Mouse (Mus musculus): ENCODE results near the gene Zc3h4.

Zc3h4 gene

DNA sequence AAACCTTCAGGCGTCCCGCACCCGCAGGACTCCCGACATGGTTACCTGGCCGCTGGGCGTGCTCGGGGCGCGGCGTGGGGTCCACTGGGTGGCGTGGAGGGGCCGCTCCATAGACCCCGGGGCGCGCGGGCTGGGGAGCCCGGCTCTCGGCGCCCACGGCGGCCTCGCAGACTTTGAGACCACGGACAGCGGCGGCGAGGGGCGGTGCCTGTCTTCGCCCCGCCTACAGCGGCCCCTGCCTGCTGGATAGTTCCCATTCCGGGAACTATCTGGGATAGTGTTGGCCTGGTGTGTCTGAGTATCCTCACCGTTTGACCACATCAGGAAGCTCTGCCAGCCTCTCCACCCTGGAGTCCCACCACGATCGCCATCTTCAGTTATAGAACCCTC, 75.9 kb downstream of the Zc3h4 start:
- no peak for DNase-seq (ENCODE audit: low read depth)

DNA sequence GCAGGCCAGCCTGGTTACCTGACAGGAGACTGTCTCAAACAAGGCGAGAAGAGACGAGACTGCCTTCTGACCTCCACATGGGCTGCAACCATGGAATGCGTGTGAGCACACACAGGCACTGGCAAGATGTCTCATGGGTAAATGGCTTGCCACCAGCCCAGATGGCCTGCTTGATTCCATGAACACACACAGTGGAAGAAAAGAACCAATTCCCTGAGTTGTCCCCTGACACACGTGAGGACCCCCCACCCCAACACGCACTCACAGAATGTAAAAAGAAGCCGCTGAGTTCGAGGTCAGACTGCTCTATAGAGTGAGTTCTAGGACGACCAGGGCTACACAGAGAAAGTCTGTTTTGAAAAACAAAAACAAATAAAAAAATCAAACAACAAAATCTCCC, 76.9 kb downstream of the Zc3h4 start, which contains the start of gene Npas1:
Npas1 (minus strand) TSS at position 101 of the 400 bp plus-strand sequence.
- no peak for DNase-seq (ENCODE audit: low read depth)
